Mouse (Mus musculus) activated CD4-positive, CD25-positive, alpha-beta regulatory T cell, adult 4 months (primary cell): ENCODE measurements at regions not wholly inside any gene's neighbourhood (a gene's known extent, or its start where the extent isn't known, plus 50 kb on each side); places are given as distances from the start of the nearest gene placed in this dataset.

Experiments used
- ATAC-seq: one replicate; pipeline ENCODE4 v1.8.0; 2017

DNA sequence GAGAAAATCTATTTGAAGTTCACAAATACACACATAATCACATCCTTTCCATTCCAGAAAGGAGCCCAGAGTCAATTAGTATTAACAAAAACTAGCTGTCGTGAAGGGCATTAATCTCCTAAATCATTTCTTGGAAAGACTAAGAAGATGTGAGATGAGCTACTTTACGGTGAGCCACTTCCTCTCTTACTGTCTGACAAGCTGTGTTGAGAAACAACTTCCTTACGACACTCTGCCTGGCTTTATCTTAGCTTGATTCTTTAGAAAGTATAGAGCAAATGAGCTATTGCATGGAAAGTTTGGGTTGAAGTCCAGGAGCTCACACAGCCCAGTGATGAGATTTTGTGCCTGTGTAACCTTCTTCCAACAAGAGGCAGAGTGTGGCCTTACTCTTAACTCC lies 85.2 kb upstream of the Tmem150c start:
- ATAC-seq = no peak

DNA sequence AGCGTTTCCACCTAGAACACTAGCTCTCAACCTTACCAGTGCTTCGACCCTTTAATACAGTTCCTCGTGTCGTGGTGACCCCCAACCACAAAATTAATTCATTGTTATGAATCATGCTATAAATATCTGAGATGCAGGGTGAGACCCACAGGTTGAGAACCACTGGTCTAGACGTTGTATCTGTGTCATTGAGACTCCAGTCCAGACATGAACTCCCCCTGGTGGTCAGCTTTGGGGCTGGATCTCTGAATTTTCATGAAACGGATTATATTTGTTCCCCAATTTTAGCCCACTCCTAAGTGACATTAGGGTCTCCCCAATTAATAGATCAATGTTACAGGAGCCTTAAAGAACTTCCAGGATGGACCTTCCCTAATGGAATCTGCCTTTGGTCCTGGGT lies 81.3 kb upstream of the Tmem150c start:
- ATAC-seq = no peak

DNA sequence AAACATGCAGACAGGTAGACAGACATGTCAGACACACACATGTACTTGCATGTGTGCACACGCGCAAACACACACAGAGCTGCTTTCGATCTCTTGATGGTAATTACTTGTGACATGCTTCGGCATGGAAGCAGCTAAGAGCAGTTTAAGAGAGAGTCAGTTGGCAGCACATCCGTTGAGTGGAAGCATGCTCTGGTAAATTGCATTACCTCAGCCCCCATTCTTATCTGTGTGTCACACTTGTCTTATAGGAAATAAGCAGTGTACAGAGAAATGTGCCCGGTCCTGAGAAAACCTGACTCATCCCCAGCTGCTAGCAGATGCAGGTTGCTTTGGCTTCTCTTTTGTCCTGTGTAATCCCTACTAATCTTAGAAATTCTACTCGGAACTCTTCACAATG lies 80.0 kb upstream of the Tmem150c start:
- ATAC-seq = no peak

DNA sequence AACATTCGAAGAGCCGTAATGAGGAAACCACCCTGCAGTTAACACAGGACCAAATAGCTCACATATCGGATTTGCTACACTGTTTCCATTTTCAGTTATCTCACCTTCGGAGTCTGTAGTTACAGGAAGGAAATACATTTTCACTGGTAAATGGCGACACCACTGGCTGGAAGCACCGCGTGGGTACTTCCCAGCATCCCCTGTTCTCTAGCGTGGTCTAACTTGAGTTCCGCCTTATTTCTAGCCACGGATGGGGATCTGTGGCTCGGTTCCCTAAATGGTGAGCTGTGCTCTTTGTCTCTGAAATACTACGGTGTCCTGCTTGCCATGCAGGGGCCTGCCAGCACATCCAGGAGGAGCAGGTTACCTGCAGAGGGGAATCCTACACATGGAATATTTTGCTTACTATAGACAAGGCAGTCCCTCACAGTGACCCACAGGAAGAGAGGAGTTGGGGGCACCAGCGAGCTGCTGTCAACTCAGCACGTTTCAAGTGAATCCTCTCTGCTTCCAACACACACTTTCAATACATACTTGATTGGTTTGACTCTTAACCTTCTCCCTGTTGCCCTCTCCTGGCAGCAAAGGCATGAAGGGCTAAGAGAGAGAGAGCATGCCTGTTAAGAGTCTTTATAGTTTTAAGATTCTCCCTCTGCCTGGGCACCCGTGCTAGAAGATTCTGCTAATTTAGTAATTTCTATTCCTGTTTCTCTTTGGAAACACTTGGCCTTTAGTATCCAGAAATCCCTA lies 78.9 kb upstream of the Tmem150c start:
- ATAC-seq = no peak

DNA sequence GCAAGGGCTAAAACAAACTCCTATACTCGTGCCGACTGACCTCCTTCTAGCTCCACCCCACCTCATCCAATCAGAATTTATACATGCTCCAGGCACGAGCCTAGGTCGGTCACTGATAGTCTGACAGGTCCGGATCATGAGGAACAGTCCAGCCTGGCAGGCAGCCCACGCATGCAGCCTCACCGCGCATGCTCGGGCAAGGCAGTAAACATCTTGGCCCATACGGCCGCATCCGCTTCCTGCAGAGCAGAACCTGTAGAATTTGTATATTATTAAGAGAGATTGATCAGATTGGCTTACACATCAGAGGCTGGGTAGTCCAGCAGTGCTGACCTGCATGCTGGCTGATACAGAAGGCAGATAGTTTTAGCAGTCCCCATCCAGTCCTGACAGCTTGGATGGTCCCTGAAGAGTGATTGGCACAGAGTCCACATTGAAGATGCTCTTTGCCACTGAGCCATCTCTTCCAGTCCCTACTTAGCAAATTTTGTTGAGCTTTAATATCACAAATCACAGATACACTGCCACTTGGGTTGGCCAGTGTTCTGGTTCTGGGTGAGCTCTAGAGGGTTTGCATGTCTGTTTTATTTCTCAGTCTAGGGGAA lies 78.2 kb upstream of the Tmem150c start:
- no peak for ATAC-seq

DNA sequence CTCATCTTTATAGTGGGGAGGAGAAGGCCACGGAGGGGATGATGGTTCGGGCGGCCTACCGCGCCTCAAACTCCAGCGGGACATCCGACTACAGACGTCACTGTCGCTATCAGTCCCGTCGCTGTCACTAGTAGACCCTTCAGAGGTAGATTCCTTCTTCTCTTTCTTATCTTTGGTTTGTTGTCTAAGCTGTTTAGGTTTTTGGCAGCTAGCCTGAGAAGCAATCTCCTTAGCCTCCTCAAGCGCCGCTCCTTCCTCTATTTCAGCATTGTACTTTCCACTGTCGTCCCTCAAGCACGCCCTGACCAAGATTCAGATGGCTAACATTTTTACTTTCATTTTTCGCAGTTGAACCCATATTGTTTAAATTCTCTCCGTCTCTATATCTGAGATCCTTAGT lies 76.7 kb upstream of the Tmem150c start:
- ATAC-seq = no peak

DNA sequence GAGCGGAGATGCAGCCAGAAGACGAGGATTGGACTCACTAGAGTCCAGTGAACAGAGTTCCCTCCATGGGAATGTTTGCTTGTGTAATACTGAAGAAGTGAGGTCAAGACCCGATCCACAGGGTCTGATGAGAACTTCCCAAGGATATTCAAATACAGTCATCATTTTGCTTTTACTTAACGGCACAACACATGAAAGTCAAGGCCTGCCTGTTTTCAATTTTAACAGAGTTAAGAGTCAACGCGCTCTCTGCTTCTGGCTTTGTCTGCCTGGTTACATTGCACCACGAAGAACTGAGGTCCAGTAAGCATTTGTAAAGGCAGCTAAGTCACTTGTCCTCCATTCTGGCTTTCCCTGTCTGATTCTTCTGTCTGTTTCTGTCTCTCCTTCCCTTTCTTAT lies 72.5 kb upstream of the Tmem150c start:
- no peak for ATAC-seq

DNA sequence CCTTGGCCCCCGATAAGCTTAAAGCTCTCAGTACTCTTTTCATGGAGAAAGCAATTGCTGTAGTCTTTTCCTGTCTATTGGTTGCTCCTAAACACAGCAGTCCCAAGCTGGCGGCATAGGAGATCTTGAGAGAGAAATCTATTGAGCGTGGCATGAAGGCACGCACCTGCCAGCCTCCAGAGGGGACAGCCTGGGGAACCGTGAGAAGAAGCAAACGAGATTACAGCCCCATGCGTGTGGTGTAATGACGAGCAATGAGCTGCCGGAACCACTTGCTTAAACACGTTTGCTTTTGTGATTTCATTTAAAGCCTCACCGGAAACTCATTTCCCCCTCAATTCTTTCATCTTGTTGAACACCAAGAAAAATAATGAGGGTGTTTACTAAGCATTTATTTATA lies 72.0 kb upstream of the Tmem150c start:
- no peak for ATAC-seq

DNA sequence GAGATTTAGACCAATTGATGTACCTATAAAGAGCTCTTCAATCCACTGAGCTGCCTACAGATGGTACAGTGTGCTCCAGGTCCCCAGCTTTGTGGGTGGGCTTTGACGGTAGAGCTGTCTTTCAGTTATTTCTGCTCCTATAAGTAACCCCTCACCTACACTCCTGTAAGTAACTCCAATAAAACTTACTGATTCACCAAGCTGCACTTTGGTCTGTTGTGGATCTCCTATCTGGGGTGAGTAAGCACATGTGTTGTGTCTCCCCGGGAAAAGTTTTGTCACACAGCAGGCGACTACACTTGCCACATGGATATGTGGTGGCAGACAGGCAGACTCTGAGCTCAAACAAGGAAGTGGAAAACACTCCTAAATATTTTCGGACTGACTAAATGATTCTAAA lies 70.4 kb upstream of the Tmem150c start:
- no peak for ATAC-seq

DNA sequence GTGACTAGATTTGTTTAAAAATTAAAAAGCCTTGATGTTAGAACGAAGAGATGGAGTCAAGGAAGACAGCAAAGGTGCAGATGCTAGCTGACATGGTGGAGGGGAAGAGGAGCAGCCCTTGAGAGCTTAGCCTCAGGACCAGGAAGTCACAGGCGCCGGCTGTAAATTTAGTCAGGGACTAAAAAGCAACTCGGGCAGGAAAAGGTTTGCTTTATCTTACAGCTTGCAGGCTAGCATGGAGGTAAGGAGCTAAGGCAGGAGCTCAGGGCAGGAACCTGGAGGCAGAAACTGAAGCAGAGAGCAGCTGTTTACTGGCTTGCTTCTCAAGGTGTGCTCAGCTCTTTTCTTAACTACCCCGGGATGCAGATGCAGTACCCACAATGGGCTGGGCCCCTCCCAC lies 68.3 kb upstream of the Tmem150c start:
- ATAC-seq = no peak

DNA sequence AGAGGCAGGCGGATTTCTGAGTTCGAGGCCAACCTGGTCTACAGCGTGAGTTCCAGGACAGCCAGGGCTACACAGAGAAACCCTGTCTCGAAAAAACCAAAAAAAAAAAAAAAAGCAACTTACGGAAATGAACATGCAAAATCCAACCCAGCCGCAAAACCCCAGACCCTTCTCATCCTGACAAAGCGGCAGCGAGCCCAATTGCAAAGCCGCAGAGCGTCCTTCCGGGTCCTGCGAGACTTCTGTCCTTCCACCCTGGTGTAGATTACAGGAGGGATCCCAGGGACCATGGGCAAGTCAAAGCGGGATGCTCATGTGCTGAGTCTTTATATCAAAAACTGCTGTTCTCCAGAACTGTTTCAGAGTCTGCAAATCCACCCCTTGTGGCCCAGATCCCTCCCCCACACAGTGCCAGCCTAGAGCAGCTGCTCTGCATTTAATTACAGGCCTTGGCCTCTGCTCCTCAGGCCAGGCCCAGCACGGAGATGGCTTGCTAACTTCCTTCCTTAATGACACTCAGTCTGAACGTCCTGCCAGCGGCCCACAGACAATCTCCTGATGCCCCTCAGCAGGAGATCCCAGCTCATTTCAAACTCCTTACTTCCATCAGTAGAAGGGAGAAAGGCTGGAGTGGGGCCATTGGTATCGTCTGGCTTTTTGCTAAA lies 67.1 kb upstream of the Tmem150c start:
- no peak for ATAC-seq

DNA sequence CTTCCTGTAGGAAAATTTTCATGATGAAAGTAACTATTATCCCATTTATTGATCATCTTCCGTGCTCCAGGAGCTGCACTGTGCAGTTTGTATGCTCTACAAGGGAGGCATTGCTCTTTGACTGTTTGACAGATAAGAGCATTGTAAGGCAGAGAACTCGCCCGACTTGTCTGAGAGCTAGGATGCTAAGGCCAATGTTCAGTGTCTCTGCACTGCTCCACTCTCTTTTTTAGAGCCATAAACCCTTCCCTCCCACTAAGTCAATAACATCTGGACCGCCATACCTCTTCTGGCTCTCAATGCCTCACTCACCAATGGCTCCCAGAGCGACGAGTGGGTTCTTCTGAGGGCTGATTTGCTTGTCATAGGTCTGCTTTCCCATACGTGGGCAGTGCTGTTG lies 65.9 kb upstream of the Tmem150c start:
- no peak for ATAC-seq

DNA sequence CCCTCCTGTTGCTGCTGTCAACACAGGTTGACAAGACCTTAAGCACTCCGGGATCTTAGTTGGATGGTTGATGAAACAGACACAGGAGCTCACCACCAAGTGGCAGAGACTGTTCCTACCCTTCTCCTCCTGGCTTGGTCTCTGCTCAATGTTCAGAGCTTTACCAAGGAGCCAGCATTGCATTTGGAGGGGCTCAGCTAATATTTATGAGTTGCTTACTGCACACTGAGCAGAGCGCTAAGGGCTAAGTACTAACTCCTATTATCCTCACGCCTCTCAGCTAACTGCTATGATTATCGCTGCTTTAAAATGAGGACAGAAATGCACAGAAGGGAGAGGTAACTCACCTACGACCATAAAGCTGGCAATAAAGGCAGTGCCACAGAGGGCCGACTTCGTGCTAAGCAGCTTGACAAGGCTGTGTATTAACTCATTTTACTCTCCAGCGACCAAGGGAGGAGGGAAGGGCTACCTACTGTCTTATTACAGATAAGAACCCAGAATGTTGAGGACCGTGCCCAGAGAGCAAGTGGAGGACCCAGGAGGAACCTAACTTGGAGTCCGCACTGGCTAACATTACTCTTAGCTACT lies 65.3 kb upstream of the Tmem150c start:
- no peak for ATAC-seq

DNA sequence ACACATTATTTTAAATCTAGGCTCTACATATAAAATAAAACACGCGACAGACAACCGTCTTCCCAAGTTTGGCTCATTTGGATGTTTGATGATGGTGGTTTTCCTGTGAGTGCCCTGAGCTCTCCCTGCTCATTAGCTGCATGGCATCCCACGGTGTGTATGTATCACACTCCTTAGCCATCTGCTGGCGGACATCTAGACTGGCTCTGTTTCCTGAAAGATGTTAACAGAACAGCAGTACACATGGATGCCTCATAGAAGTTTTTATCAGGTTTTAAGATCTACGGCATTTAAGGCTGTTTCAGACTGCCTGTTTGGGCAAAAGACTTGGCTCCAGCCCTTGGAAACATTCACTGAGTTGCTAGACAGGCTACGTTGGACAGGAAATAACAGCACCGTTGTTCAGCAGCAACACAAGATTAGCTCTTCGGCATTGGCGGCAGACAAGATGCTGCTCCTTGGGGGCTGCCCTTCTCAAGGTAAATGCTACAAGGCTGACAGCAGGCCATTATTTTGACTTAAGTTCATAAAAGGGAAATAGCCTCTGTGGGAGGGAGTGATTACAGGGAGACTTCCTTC lies 61.5 kb upstream of the Tmem150c start:
- ATAC-seq = no peak

DNA sequence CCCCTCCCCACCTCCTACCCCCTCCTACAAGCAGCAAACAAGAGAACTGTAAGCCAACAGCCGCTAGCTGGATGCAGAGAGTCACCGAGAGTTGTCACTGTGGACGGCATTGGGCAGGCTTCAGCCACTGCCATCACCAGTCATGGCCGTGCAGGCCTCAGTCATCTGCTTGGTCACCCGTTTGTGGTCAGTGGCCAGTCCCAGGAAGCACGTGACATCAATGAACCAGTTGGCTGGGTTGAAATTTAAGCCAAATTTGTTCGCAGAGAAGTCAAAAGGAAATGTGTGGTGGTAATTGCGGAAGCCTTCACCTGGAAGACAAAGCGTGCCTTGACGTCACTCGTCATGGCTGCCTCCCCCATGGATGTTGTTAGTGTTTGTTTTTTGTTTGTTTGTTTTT lies 60.7 kb upstream of the Tmem150c start:
- ATAC-seq = no peak

DNA sequence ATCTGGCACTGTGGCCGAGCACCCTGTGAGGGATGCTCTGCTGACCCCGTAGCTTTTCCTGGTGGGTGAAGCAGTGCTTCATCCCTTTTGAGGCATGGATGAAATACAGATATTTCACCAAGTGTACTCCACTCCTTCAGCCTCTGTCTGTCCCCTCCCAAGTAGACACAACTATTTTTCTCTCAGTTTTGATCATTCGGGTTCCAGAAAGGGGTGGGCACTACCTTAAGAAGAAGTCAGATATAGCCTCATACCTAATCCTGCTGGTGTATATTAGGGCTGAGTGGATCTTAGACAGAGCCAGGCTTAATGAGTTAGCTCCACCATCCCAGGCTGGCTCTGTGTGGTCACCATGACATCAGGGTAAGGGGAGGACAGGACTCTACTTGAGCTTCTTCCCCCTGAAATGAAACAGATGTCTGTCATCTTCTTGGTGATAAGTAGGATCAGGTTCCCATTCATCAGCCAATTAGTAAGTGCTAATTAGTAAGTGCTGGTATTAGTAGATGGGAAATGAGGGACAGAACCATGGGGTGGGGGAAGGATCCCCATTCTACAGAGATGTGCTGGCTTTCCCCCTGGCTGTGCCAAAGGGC lies 58.7 kb upstream of the Tmem150c start:
- ATAC-seq = no peak

DNA sequence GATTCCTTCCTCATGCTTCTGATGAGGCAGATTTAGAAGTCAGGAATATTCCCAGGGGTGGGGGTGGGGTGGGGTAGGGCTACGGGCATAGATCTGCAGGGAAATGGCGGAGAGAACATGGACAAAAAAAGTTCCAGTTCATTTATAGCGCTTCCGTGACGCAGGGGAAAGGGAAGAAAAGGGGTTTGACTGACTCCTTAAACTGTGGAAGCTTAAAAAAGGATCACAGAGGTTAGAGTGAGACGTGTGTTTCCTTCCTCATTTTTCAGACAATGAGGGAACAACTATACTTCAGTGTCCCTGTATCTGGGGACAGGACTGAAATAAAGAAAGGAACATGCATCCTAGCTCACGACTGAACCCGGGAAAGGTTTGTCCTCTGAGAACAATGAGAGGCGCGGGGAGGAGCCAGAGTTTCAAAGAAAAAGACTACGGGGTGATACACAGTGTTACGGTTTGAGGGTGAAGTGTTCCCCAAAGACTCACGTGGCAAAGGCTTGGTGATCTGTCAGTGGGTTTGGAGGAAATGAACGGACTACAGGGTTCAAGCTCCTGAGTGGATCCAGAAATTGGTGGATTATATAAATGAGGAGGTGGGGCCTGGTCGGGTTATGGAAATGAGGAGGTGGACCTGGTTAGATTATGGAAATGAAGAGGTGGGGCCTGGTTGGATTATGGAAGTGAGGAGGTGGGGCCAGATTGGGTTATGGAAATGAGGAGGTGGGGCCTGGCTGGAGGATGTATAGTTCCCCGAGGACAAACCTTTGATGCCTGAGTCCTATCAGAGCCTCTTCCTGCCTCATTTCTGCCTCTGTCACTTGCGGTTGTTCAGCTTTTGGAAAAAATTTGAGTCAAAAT lies 57.8 kb upstream of the Tmem150c start:
- peak; percentile 23 for ATAC-seq

DNA sequence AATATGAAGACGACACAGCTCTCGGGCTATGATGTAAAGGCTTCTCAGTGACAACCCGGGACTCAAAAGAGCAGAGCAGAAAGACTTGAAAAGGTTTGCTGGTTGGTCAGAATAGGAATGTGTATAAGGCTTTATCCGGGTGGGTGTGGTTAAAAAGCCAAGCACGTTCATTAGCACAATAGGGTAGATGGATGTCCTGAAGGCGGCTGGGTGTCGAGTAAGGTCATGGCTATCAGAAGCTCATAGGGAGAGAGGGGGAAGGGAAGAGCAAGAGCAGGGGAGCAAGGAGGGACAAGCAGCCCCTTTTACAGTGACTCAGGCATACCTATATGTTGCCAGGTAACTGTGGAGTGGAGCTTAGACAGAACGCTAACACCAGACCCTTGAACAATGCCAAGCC lies 54.3 kb upstream of the Tmem150c start:
- no peak for ATAC-seq

DNA sequence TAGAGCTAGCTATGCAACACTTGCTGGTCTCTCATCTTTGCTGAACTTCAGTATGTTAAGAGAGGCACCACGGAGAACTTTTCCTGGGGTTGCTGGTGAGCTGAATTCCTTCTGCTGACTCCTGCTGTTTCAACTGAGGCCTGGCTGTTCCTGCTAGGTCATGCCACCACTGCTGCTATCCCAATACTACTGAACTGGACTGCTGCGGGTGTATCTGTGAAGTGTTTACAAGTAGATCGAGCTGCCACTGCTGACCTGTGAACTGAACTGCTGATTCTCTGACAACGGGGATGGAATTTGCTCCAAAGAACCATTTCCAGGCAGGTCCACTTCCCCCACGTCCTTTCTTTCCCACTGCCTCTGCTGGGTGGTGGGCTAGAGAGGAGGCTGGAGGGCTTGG lies 51.1 kb upstream of the Tmem150c start:
- no peak for ATAC-seq
